Mouse (Mus musculus) testis, adult 2 months (tissue): ENCODE data around the gene Sufu. TPM values are rescaled to one million over a fixed set of nuclear protein-coding genes. Genes with fewer than 3 reads are reported as not detected.
A peak's percentile ranks its signal among the peaks of the same experiment; 100 is the strongest.

ENCODE experiments used
- H3K27ac ChIP-seq: fragments of 200-500 bp; 2 replicates; pipeline ENCODE4 v1.5.1; 2012; ENCODE audit warnings: low read depth, low read length; ENCODE audit not compliant: control insufficient read depth, insufficient read depth
- H3K27me3 ChIP-seq: fragments of 200-500 bp; 2 replicates; pipeline ENCODE4 v1.6.1; 2012; ENCODE audit warnings: mild to moderate bottlenecking, low read length, moderate library complexity; ENCODE audit not compliant: control insufficient read depth, insufficient read depth
- H3K36me3 ChIP-seq: fragments of 200-500 bp; 2 replicates; pipeline ENCODE4 v1.6.1; 2012; ENCODE audit warnings: mild to moderate bottlenecking, low read length; ENCODE audit not compliant: control insufficient read depth, insufficient read depth
- H3K4me1 ChIP-seq: fragments of 200-500 bp; 2 replicates; pipeline ENCODE4 v1.6.1; 2012; ENCODE audit warnings: low read length; ENCODE audit not compliant: control insufficient read depth, insufficient read depth
- H3K4me3 ChIP-seq: fragments of 200-500 bp; 2 replicates; pipeline ENCODE4 v1.5.1; 2012; ENCODE audit warnings: low read depth, mild to moderate bottlenecking, low read length, moderate library complexity, mixed read lengths; ENCODE audit not compliant: control insufficient read depth
- CTCF ChIP-seq: fragments of 200-500 bp; IDR thresholded peaks from 2 replicates; pipeline ENCODE4 v1.5.1; 2012; ENCODE audit warnings: low read depth, mild to moderate bottlenecking, inconsistent platforms, low read length, moderate library complexity; ENCODE audit not compliant: control insufficient read depth, insufficient read depth, insufficient replicate concordance
- POLR2A ChIP-seq: fragments of 200-500 bp; IDR thresholded peaks from 2 replicates; pipeline ENCODE4 v1.6.1; 2012; ENCODE audit warnings: low read depth, mild to moderate bottlenecking, inconsistent platforms, low read length, moderate library complexity; ENCODE audit not compliant: control insufficient read depth
- polyA plus RNA-seq: library from polyadenylated mRNA; depleted of rRNA; stranded (reverse); fragments of >200 nt; gene quantifications from 2 replicates; pipeline ENCODE4 v1.2.3, GENCODE M21; 2012

The Sufu gene
- polyA plus RNA-seq, 1 experiment = 186 TPM

GRCm38 (mm10) chr19:46374477-46375088, 22.1 kb upstream of the Sufu start:
- peaks cover 5% of the 10 kb centered on the region for H3K36me3 ChIP-seq
- no peak overlapping the region for H3K4me3 ChIP-seq
- no peak for TF ChIP-seq CTCF
- TF ChIP-seq POLR2A = no peak
- H3K27me3 ChIP-seq = no peaks in the 10 kb centered on the region
- peaks cover 3% of the 10 kb centered on the region; the same call in 1 of the 2 replicates for H3K4me1 ChIP-seq
- H3K27ac ChIP-seq = no peak overlapping the region

GRCm38 (mm10) chr19:46375489-46375888, 21.2 kb upstream of the Sufu start:
- H3K27me3 ChIP-seq = no peaks in the 10 kb centered on the region
- no peak overlapping the region for H3K4me3 ChIP-seq
- H3K27ac ChIP-seq = no peak overlapping the region
- TF ChIP-seq POLR2A = no peak
- no peak for TF ChIP-seq CTCF
- peaks cover 5% of the 10 kb centered on the region for H3K36me3 ChIP-seq
- H3K4me1 ChIP-seq = peaks cover 3% of the 10 kb centered on the region; the same call in 1 of the 2 replicates

- Histone ChIP-seq H3K36me3 (peaks cover 5% of the 10 kb centered on the region), H3K4me1 (peaks cover 3% of the 10 kb centered on the region; the same call in 1 of the 2 replicates), H3K4me3 (no peak overlapping the region), H3K27ac (no peak overlapping the region), H3K27me3 (no peaks in the 10 kb centered on the region)
- no peak for TF ChIP-seq CTCF
- no peak for TF ChIP-seq POLR2A
These were observed 20.8 kb upstream of the Sufu start for GRCm38 (mm10) chr19:46375891-46376290.

GRCm38 (mm10) chr19:46382275-46382674, 14.4 kb upstream of the Sufu start:
- H3K36me3 ChIP-seq = peaks cover 12% of the 10 kb centered on the region
- H3K4me1 ChIP-seq = no peaks in the 10 kb centered on the region
- H3K27ac ChIP-seq = no peak overlapping the region
- H3K4me3 ChIP-seq = no peak overlapping the region
- no peaks in the 10 kb centered on the region for H3K27me3 ChIP-seq
- no peak for TF ChIP-seq CTCF
- no peak for TF ChIP-seq POLR2A

- no peaks in the 10 kb centered on the region; the same call in 1 of the 2 replicates for H3K36me3 ChIP-seq
- H3K27me3 ChIP-seq = no peaks in the 10 kb centered on the region
- H3K4me3 ChIP-seq = no peak overlapping the region
These were observed 6.8 kb upstream of the Sufu start for GRCm38 (mm10) chr19:46389872-46390271.

DNA sequence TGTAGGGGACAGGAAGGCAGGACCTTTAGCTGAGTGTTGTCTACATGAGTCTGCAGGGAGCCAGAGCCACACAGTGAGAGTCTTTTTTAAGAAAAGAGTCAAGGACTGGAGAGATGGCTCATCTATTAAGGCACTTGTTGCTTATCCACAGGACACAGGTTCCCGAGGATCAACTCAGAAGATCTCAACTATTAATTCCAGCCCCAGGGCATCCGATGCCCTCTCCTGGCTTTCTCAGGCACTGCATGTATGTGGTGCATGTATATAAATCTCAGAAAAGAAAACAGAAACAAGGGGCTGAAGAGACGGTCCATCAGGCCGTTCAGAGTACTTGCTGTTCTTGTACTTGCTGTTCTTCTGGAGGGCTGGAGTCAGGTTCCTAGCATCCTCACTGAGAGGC, 4.7 kb upstream of the Sufu start:
- no peak overlapping the region for H3K27ac ChIP-seq

More at GRCm38 (mm10) chr19:46389872-46390271, 6.8 kb upstream of the Sufu start:
- TF ChIP-seq POLR2A (no peak), CTCF (no peak)
- Histone ChIP-seq H3K27ac (no peak overlapping the region), H3K4me1 (no peaks in the 10 kb centered on the region; the same call in 1 of the 2 replicates)

DNA sequence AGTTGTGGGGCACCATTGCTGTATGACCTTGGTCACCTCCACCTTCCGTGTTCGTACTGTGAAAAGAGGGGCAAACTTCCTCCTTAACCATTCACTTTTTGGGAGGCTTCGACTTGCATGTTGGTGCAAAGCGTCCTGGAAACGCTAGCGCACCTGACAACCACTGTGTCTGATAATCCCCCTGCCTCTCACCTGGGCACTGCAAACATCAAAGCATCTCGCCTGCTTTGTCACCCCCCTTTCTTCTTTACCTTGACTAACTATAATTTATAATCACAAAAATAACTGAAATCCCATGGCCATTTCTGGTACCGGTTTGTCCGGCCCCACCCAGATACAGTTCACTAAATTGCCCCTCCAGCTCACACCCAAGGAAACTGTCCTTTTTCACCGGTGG, 2.0 kb upstream of the Sufu start:
- Histone ChIP-seq H3K27ac (peak overlapping the region; percentile 99; the same call in 1 of the 2 replicates), H3K36me3 (no peaks in the 10 kb centered on the region; the same call in 1 of the 2 replicates), H3K4me1 (peaks cover 5% of the 10 kb centered on the region; the same call in 1 of the 2 replicates), H3K4me3 (peak overlapping the region; percentile 99), H3K27me3 (no peaks in the 10 kb centered on the region)
- TF ChIP-seq POLR2A = no peak
- TF ChIP-seq CTCF = no peak

More for the DNA sequence above, 4.7 kb upstream of the Sufu start:
- no peaks in the 10 kb centered on the region for H3K27me3 ChIP-seq
- peaks cover 2% of the 10 kb centered on the region; the same call in 1 of the 2 replicates for H3K4me1 ChIP-seq
- TF ChIP-seq POLR2A = no peak
- no peak; the same call in 1 of the 2 replicates for TF ChIP-seq CTCF
- no peak overlapping the region for H3K4me3 ChIP-seq
- H3K36me3 ChIP-seq = no peaks in the 10 kb centered on the region; the same call in 1 of the 2 replicates
